Mouse (Mus musculus) brain, embryonic 14.5 days (tissue): Measurements from ENCODE around the gene Ogfod1. TPM values are rescaled to one million over a fixed set of nuclear protein-coding genes. Genes with fewer than 3 reads are reported as not detected.

Experiments
- DNase-seq: peaks from one replicate; pipeline ENCODE4 v3.0.0-alpha.2; 2011; ENCODE audit warnings: low read depth
- CTCF ChIP-seq: fragments of 200-500 bp; IDR thresholded peaks from 2 replicates; pipeline ENCODE4 v1.5.1; 2012; ENCODE audit warnings: inconsistent platforms, mild to moderate bottlenecking, moderate library complexity, borderline replicate concordance; ENCODE audit not compliant: insufficient read depth, insufficient read length; ENCODE audit errors: extremely low read depth
- POLR2A ChIP-seq: fragments of 200-500 bp; IDR thresholded peaks from 2 replicates; pipeline ENCODE4 v1.6.1; 2012; ENCODE audit warnings: mild to moderate bottlenecking, inconsistent platforms, borderline replicate concordance; ENCODE audit not compliant: poor library complexity, insufficient read depth, insufficient read length, severe bottlenecking; ENCODE audit errors: extremely low read depth
- polyA plus RNA-seq: library from polyadenylated mRNA; depleted of rRNA; stranded (reverse); fragments of >200 nt; gene quantifications from 2 replicates; pipeline ENCODE4 v1.2.3, GENCODE M21; 2012

Gene Ogfod1
- polyA plus RNA-seq, 1 experiment: 13.4 TPM

GRCm38 (mm10) chr8:94033601-94034000, 3.4 kb upstream of the Ogfod1 start:
- TF ChIP-seq CTCF: no peak
- DNase-seq: peak; percentile 20

- TF ChIP-seq POLR2A (no peak), CTCF (no peak)
- DNase-seq: no peak
These were observed 1.8 kb upstream of the Ogfod1 start for GRCm38 (mm10) chr8:94035200-94035599.

GRCm38 (mm10) chr8:94036541-94036940, 457 bp upstream of the Ogfod1 start:
- peak; percentile 28; the same call in 1 of the 2 replicates for TF ChIP-seq POLR2A
- DNase-seq: peak; percentile 87

GRCm38 (mm10) chr8:94037806-94038205, 808 bp downstream of the Ogfod1 start:
- DNase-seq: peak; percentile 31
- TF ChIP-seq CTCF: no peak
- TF ChIP-seq POLR2A: no peak

GRCm38 (mm10) chr8:94047845-94048244, 10.8 kb downstream of the Ogfod1 start:
- no peak for TF ChIP-seq CTCF
- no peak for TF ChIP-seq POLR2A
- DNase-seq: peak; percentile 69

- DNase-seq: no peak
- no peak for TF ChIP-seq CTCF
These were observed 15.7 kb downstream of the Ogfod1 start for GRCm38 (mm10) chr8:94052696-94053095.

GRCm38 (mm10) chr8:94057157-94057854, 20.3 kb downstream of the Ogfod1 start:
- TF ChIP-seq POLR2A (no peak), CTCF (peak; percentile 77; the same call in 1 of the 2 replicates)
- peak; percentile 71 for DNase-seq

GRCm38 (mm10) chr8:94066121-94066863, 29.3 kb downstream of the Ogfod1 start:
- TF ChIP-seq CTCF (no peak), POLR2A (no peak)
- peak; percentile 84 for DNase-seq

- TF ChIP-seq CTCF: no peak
- no peak for TF ChIP-seq POLR2A
- DNase-seq: no peak
These were observed 31.8 kb downstream of the Ogfod1 start for GRCm38 (mm10) chr8:94068793-94069192.

GRCm38 (mm10) chr8:94076461-94077192, 39.6 kb downstream of the Ogfod1 start:
- TF ChIP-seq CTCF (no peak), POLR2A (no peak)
- DNase-seq: no peak

GRCm38 (mm10) chr8:94087964-94088363, 51.0 kb downstream of the Ogfod1 start:
- TF ChIP-seq CTCF (no peak), POLR2A (no peak)
- DNase-seq: no peak

- no peak for DNase-seq
- TF ChIP-seq CTCF: no peak
- TF ChIP-seq POLR2A: no peak
These were observed 52.7 kb downstream of the Ogfod1 start for GRCm38 (mm10) chr8:94089715-94090114.

GRCm38 (mm10) chr8:94092848-94093247, 55.9 kb downstream of the Ogfod1 start:
- TF ChIP-seq POLR2A (no peak), CTCF (no peak)
- DNase-seq: no peak
